In genomic region chr10:67858878-67859277, GRCm38 (mm10) we compare ENCODE assay signal across 8 mouse cellular contexts. TPM values are rescaled to one million over a fixed set of nuclear protein-coding genes. Genes with fewer than 3 reads are reported as not detected.
DNase-seq lines count a peak whose midpoint lies in the region; ATAC-seq and TF ChIP-seq lines count a peak whose summit lies in the region.

No protein-coding gene starts in this region.

- H3K9me3 ChIP-seq in forebrain, postnatal 0 days (ENCODE audit: low read length), result no peaks in the 10 kb centered on the region
- H3K9me3 ChIP-seq in hindbrain, embryonic 15.5 days, result no peaks in the 10 kb centered on the region
- H3K9me3 ChIP-seq in midbrain, embryonic 11.5 days (ENCODE audit: control insufficient read depth, low read length), result no peaks in the 10 kb centered on the region

- H3K27me3 ChIP-seq in forebrain, postnatal 0 days (ENCODE audit: insufficient read depth, low read length), result no peaks in the 10 kb centered on the region
- H3K27me3 ChIP-seq in hindbrain, embryonic 15.5 days, result no peaks in the 10 kb centered on the region
- no peaks in the 10 kb centered on the region for H3K27me3 ChIP-seq in midbrain, embryonic 11.5 days (ENCODE audit: control insufficient read depth, insufficient read depth, low read length)

- 12% methylated on average over 8 of the region's 8 CpGs for WGBS in forebrain, postnatal 0 days
- WGBS in hindbrain, embryonic 15.5 days, result 15% methylated on average over 8 of the region's 8 CpGs
- WGBS in midbrain, embryonic 11.5 days, result 20% methylated on average over 8 of the region's 8 CpGs

- H3K4me1 ChIP-seq in forebrain, postnatal 0 days (ENCODE audit: insufficient read depth), result 0 out of 2 replicates have a peak, but pooled peaks cover 2% of the 10 kb centered on the region
- no peaks in the 10 kb centered on the region for H3K4me1 ChIP-seq in hindbrain, embryonic 15.5 days (replicated peaks)
- no peaks in the 10 kb centered on the region for H3K4me1 ChIP-seq in midbrain, embryonic 11.5 days (ENCODE audit: control insufficient read depth, insufficient read depth, low read length)

- H3K27ac ChIP-seq in forebrain, postnatal 0 days (ENCODE audit: low read depth, low read length), result no peak overlapping the region
- H3K27ac ChIP-seq in hindbrain, embryonic 15.5 days (replicated peaks), result no peak overlapping the region
- no peak overlapping the region for H3K27ac ChIP-seq in midbrain, embryonic 11.5 days (ENCODE audit: low read depth, low read length)

- no peak overlapping the region for H3K4me3 ChIP-seq in forebrain, postnatal 0 days (ENCODE audit: low read depth, low read length)
- no peak overlapping the region for H3K4me3 ChIP-seq in hindbrain, embryonic 15.5 days
- no peak overlapping the region for H3K4me3 ChIP-seq in midbrain, embryonic 11.5 days (ENCODE audit: low read depth, low read length)

- TF ChIP-seq CTCF in forebrain, postnatal 0 days (IDR thresholded peaks at IDR 0.05; ENCODE audit: low read depth), result peak; percentile 98

- peak; percentile 65 for ATAC-seq in cerebellum, adult (ENCODE audit: insufficient number of reproducible peaks, low FRiP score, low TSS enrichment)
- peak; percentile 58 for ATAC-seq in forebrain, postnatal 0 days
- ATAC-seq in hindbrain, embryonic 15.5 days (ENCODE audit: low FRiP score, low read depth), result peak; percentile 77; the same call in 1 of the 2 replicates
- ATAC-seq in midbrain, embryonic 11.5 days (ENCODE audit: low FRiP score), result peak; percentile 73; the same call in 1 of the 2 replicates
- no peak for ATAC-seq in activated CD4-positive, CD25-positive, alpha-beta regulatory T cell, adult 4 months

- DNase-seq in Muller cell, postnatal 12 days (ENCODE audit: inconsistent ontology term), result peak; percentile 47
- DNase-seq in forebrain, postnatal 0 days, result peak; percentile 93
- DNase-seq in left cerebral cortex, adult 18-20 months (ENCODE audit: low spot score in 2 of 2), result peak; percentile 75 to 82
- peak; percentile 98 for DNase-seq in midbrain, embryonic 11.5 days (ENCODE audit: low spot score, missing footprints)
- peak; percentile 72 to 76 for DNase-seq in right cerebral cortex, postnatal 36 days (ENCODE audit: low spot score in 2 of 2)

- no peak overlapping the region for H3K9ac ChIP-seq in forebrain, postnatal 0 days
- H3K9ac ChIP-seq in hindbrain, embryonic 15.5 days, result no peak overlapping the region
- H3K9ac ChIP-seq in midbrain, embryonic 11.5 days (ENCODE audit: low read length), result no peak overlapping the region

- H3K36me3 ChIP-seq in forebrain, postnatal 0 days (ENCODE audit: insufficient read depth), result no peaks in the 10 kb centered on the region
- no peaks in the 10 kb centered on the region for H3K36me3 ChIP-seq in hindbrain, embryonic 15.5 days
- H3K36me3 ChIP-seq in midbrain, embryonic 11.5 days (ENCODE audit: control insufficient read depth, insufficient read depth, low read length), result no peaks in the 10 kb centered on the region

- H3K4me2 ChIP-seq in forebrain, postnatal 0 days (ENCODE audit: low read depth), result no peak overlapping the region
- no peak overlapping the region for H3K4me2 ChIP-seq in hindbrain, embryonic 15.5 days
- H3K4me2 ChIP-seq in midbrain, embryonic 11.5 days, result no peak overlapping the region

RNA-seq across cellular contexts. Expression of gene Zfp365, which starts 53.6 kb away (rescaled TPM):
- 21.8 and 24.9 TPM in 2 replicates for total RNA-seq in forebrain, postnatal 0 days (2014; rRNA removed)
- 3.6 and 8.4 TPM in 2 replicates for polyA plus RNA-seq in forebrain, postnatal 0 days (2015; fragmentation: Nextera tagmentation; extraction: Ambion mirVana)
- polyA plus RNA-seq in hindbrain, embryonic 15.5 days (2015; fragmentation: Nextera tagmentation; extraction: Ambion mirVana), result 6.0 and 6.1 TPM in 2 replicates
- 100 to 1,000 TPM; 431 to 445 TPM for total RNA-seq in left cerebral cortex, adult 18-20 months (2021)
- polyA plus RNA-seq in midbrain, embryonic 11.5 days (2014; fragmentation: Nextera tagmentation; extraction: Ambion mirVana), result 1.8 and 2.1 TPM in 2 replicates
- 1 to 10 TPM; 3.0 to 5.2 TPM for polyA plus RNA-seq in activated CD4-positive, CD25-positive, alpha-beta regulatory T cell, adult 4 months (2017; shearing (Covaris generic))

Comparison
In these comparisons a context has a peak if more than half of its experiments do, and no peak if none do; other contexts are left out.
1. DNase-seq: peak in every context shown above with its lines; median percentile 98 in midbrain, embryonic 11.5 days; 93 in forebrain, postnatal 0 days; 78 in left cerebral cortex, adult 18-20 months; 74 in right cerebral cortex, postnatal 36 days; 47 in Muller cell, postnatal 12 days.